ENCODE assay signal across 2 mouse cellular contexts in genomic region chr11:51758207-51758606, GRCm38 (mm10).
TF ChIP-seq lines count a peak whose summit lies in the region.

No protein-coding gene starts in this region.

TF ChIP-seq in CH12.LX, 34 proteins besides CTCF, POLR2A, EP300 and RAD21:
- peak; percentile 38 for TF ChIP-seq ZNF384 (IDR thresholded peaks at IDR 0.05; ENCODE audit: low read depth, low read length)

TF ChIP-seq in MEL, 35 proteins besides CTCF, POLR2A, EP300 and RAD21:
- TF ChIP-seq ZNF384 (IDR thresholded peaks at IDR 0.05; ENCODE audit: low read depth, low read length), result peak; percentile 57
TF ChIP-seq in MEL: peak in this region for 1; not testable (repeated sequence) for 34.
